Mouse (Mus musculus): ENCODE measurements at regions not wholly inside any gene's neighbourhood (a gene's known extent, or its start where the extent isn't known, plus 50 kb on each side); places are given as distances from the start of the nearest gene placed in this dataset.
"Not testable (repeated sequence)": the region's sequence is repeated elsewhere in the genome, so short reads cannot be mapped to it uniquely, and the experiment has no call there.

DNA sequence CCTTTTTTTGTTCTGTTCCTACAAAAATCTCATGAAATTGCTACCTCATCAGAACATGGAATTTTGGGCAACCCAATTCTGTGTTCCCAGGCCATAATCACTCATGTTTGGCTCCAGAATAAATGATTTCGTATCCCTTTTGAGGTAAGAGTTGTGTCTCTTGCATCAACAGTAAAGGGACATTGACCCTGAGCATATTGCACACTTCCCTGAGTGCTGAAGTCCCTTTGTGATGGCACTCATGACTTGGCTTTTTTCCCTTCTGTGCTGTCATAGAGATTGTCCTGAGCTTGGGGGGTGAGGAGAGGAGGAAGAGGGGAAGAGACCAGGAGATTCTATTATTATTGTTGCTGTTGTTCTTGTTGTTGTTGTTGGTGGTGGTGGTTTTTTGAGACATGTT lies 68.6 kb upstream of the Atp1b1 start:
- no peaks in the 10 kb centered on the region for H3K27me3 ChIP-seq (replicated peaks; ENCODE audit: low read depth, poor library complexity, severe bottlenecking)
- H3K27ac ChIP-seq (replicated peaks), result no peak overlapping the region
- WGBS, result 89% methylated on average over 1 of the region's 1 CpGs
- no peaks in the 10 kb centered on the region for H3K4me1 ChIP-seq
- no peaks in the 10 kb centered on the region for H3K9me3 ChIP-seq
- no peak for DNase-seq (ENCODE audit: low spot score)
- H3K36me3 ChIP-seq (replicated peaks), result no peaks in the 10 kb centered on the region
- H3K4me3 ChIP-seq, result no peak overlapping the region

DNA sequence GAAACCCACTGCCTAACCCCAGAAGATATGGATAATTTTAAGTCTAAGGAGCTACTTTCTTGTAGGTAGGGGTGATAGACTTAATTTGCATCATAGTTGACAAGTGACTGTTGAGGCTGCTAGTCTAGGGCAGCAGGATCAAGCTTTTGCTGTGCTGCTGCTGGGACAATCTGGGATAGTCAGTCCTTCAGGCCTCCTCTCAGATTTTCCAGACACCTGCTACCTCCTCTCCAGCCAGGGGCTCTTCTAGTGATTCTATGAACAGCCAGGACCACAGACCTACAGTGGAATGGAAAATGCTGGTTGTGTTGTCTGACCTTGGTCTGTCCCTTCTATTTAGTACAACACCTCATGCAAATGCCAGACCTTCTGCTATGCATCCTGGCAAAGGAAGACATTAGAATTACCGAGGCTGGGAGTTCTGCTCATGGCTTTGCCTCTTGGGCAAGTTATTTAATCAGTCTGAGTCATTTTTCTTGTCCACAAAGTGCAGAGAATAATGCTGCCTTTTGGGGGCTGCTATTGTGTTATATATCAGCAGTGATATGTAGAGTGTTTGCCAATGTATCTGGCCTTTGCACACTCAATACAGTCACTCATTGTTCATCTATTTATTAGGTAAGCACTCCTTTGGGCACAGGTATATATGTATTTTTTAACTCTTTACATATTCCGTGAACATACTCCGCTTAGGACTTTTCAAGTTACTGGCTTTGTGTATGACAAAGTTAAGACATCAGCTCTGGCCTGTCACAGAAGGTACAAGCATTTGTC lies 64.4 kb upstream of the Atp1b1 start:
- 87% methylated on average over 3 of the region's 3 CpGs for WGBS
- Histone ChIP-seq H3K36me3 (replicated peaks) (no peaks in the 10 kb centered on the region), H3K27me3 (replicated peaks; ENCODE audit: low read depth, poor library complexity, severe bottlenecking) (no peaks in the 10 kb centered on the region), H3K9me3 (no peaks in the 10 kb centered on the region), H3K4me1 (no peaks in the 10 kb centered on the region), H3K27ac (replicated peaks) (no peak overlapping the region), H3K4me3 (no peak overlapping the region)
- no peak for DNase-seq (ENCODE audit: low spot score)

DNA sequence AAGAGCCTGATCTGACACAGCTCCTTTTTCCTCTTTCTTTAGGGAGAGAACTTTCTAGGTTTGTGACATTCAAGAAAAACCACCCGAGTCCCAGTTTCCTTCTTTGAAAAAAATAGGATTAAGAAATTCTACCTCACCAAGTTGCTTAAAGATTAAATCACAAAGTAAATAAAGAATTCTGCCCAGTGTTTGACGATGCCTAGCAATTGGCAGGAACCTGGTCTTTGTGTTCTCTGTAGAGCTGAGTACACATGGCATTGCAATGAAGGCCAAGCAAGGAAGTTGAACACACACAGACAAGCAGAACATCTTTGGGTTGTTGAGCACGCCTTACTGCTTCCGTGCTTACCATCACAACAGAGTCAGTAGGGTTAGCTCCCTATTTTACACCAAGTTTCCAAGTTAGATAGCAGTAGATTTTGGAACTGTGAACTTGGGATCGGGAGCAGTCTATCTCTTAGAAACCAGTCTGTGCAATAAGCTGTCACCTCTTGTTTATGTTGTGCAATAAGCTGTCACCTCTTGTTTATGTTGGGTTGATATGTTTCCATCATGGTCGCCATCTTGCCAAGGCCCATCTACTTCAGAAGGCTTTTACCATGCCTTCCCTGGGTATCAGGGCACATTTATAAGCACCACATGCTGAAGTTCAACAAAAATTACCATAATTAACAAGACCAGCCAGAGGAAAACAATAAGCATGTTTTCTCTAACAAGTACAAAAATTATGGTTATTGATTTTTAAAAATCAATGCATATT lies 63.4 kb upstream of the Atp1b1 start:
- H3K4me1 ChIP-seq, result no peaks in the 10 kb centered on the region
- H3K27me3 ChIP-seq (replicated peaks; ENCODE audit: low read depth, poor library complexity, severe bottlenecking), result no peaks in the 10 kb centered on the region
- 86% methylated on average over 6 of the region's 6 CpGs for WGBS
- H3K4me3 ChIP-seq, result no peak overlapping the region
- DNase-seq (ENCODE audit: low spot score), result no peak
- H3K27ac ChIP-seq (replicated peaks), result no peak overlapping the region
- no peaks in the 10 kb centered on the region for H3K9me3 ChIP-seq
- H3K36me3 ChIP-seq (replicated peaks), result no peaks in the 10 kb centered on the region

DNA sequence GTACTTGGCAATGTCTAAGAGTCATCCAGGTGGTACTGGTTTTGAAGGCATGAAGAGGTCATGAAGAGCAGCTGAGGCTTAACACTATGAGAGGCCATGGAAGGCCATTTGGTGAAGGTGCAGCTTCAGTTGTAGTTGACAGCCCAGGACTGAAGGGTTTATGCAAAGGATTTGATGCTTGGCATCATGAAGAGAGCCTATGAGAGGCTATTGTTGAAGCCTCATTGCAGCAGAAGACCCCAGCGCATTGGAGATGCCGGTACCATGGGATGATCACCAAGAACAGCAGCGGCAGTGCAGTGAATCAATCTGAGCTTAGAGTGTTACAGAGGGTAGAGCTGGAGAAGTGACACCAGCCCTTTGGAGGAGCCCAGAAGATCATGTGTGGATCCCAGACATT lies 60.7 kb upstream of the Atp1b1 start:
- Histone ChIP-seq H3K9me3 (no peaks in the 10 kb centered on the region), H3K4me1 (no peaks in the 10 kb centered on the region), H3K27ac (replicated peaks) (no peak overlapping the region), H3K27me3 (replicated peaks; ENCODE audit: low read depth, poor library complexity, severe bottlenecking) (no peaks in the 10 kb centered on the region), H3K4me3 (no peak overlapping the region), H3K36me3 (replicated peaks) (no peaks in the 10 kb centered on the region)
- no peak for DNase-seq (ENCODE audit: low spot score)
- 92% methylated on average over 3 of the region's 3 CpGs for WGBS

DNA sequence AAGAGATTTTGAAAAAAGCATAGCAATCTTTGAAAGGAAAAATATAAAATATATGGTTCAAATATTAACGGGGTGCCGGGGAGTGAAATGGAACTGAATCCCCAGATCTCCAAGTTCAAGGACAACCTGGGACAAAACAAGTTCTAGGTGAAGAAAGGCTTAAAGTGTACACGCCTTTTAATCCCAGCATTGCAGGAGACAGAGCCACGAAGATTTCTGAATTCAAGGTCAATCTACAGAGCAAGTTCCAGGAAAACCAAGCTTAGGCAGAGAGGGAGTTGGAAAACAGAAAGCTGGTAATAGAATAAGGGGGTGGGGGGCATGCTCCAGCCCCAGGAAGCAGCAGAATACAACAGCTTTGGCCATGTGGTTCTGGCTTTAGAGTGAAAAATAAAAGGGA lies 60.2 kb upstream of the Atp1b1 start:
- H3K9me3 ChIP-seq, result no peaks in the 10 kb centered on the region
- 86% methylated on average over 4 of the region's 4 CpGs for whole genome bisulfite sequencing
- DNase-seq (ENCODE audit: low spot score), result no peak
- no peaks in the 10 kb centered on the region for H3K4me1 ChIP-seq
- no peak overlapping the region for H3K27ac ChIP-seq (replicated peaks)
- H3K27me3 ChIP-seq (replicated peaks; ENCODE audit: low read depth, poor library complexity, severe bottlenecking), result no peaks in the 10 kb centered on the region
- no peaks in the 10 kb centered on the region for H3K36me3 ChIP-seq (replicated peaks)
- no peak overlapping the region for H3K4me3 ChIP-seq

DNA sequence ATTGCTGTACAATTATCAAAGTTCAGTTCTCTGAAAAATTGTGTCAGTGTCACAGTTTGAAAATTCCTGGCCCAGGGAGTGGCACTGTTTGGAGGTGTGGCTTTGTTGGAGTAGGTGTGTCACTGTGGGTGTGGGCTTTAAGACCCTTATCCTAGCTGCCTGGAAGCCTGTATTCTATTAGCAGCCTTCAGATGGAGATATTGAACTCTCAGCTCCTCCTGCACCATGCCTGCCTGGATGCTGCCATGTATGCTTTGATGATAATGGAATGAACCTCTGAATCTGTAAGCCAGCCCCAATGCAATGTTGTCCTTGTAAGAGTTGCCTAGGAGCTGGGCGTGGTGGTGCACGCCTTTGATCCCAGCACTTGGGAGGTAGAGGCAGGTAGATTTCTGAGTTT lies 59.2 kb upstream of the Atp1b1 start:
- H3K4me3 ChIP-seq; H3K27ac ChIP-seq (replicated peaks); H3K36me3 ChIP-seq (replicated peaks); DNase-seq (ENCODE audit: low spot score); H3K4me1 ChIP-seq; H3K27me3 ChIP-seq (replicated peaks; ENCODE audit: low read depth, poor library complexity, severe bottlenecking); H3K9me3 ChIP-seq: not testable (repeated sequence)
- 99% methylated on average over 2 of the region's 2 CpGs for WGBS

DNA sequence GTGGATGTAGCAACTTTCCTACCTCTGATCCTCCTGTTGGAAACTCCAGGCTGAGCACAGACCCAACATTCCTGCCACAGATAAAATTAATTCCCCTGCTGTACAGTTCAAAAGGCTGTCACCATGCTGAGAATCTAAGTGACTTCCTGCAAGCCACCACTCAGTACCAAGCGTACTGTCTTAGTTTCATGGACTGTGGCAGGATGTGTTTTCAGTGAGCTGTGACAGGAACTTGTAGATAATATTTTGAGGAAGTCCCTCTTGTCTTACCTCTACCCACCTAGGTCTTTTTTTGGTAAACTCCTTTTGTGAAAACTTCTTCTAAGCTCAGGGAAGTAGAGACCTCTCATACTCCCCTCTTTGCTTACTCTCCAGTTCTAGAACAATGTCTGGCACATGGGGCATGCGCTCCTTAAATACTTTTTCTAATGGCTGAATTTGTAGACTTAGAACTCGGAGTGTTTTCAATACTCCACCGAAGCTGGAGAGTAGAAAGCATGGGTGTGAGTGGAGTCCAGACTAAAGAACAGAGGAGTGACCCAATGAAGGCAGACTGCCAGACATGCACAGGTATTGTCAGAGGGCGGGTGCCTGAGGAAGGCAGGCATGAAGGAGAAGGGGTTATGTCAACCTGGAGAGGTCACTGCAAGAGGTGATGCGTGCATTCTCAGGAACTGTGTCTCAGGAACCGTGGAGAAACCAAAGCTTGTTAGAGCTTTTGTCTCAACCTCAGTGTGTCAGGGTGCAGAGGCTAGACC lies 53.7 kb upstream of the Atp1b1 start:
- H3K9me3 ChIP-seq, result no peaks in the 10 kb centered on the region
- H3K4me3 ChIP-seq, result no peak overlapping the region
- H3K27me3 ChIP-seq (replicated peaks; ENCODE audit: low read depth, poor library complexity, severe bottlenecking), result no peaks in the 10 kb centered on the region
- H3K27ac ChIP-seq (replicated peaks), result no peak overlapping the region
- DNase-seq (ENCODE audit: low spot score), result no peak
- H3K4me1 ChIP-seq, result no peaks in the 10 kb centered on the region
- H3K36me3 ChIP-seq (replicated peaks), result no peaks in the 10 kb centered on the region
- 91% methylated on average over 7 of the region's 7 CpGs for WGBS

DNA sequence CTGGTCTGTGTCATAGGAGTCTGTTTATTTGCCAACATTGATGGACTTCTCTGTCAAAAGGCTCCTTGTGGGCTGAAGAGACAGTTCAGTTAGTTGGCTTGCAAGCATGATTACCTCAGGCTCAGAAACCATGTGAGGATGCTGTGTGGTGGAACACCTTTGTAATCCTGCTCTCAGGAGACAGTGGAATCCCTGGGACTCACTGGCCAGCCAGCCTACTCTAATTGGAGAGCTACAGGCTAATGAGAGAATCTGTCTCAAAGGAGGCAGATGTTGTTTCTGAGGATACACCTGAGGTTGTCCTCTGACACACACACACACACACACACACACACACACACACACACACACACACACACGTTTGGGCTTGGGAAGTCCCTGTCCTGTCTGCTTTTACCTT lies 51.1 kb upstream of the Atp1b1 start:
- Histone ChIP-seq H3K4me1 (no peaks in the 10 kb centered on the region), H3K9me3 (no peaks in the 10 kb centered on the region), H3K27me3 (replicated peaks; ENCODE audit: low read depth, poor library complexity, severe bottlenecking) (no peaks in the 10 kb centered on the region), H3K27ac (replicated peaks) (no peak overlapping the region), H3K4me3 (no peak overlapping the region), H3K36me3 (replicated peaks) (no peaks in the 10 kb centered on the region)
- no peak for DNase-seq (ENCODE audit: low spot score)
- WGBS, result 85% methylated on average over 1 of the region's 1 CpGs

DNA sequence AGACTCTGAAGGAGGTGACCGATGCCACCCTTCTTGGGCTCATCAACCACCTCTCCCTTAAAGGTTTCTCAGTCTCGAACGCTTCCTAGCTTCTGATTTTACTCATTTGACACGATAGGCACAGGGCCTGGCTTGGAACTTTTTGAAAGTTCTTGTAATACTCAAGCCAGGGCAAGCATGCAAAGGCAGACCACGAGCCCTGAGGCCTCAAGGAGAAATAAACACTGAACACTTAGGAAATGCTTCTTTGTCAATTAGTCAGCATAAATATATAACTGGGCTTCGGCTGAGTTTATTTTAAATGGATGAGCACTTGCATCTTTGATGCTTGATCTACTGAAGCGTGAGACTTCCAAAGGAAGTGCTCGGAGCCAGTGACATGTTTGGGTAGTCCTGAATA lies 50.4 kb upstream of the Atp1b1 start:
- DNase-seq (ENCODE audit: low spot score), result no peak
- H3K9me3 ChIP-seq, result no peaks in the 10 kb centered on the region
- H3K4me3 ChIP-seq, result no peak overlapping the region
- no peaks in the 10 kb centered on the region for H3K4me1 ChIP-seq
- H3K36me3 ChIP-seq (replicated peaks), result no peaks in the 10 kb centered on the region
- H3K27me3 ChIP-seq (replicated peaks; ENCODE audit: low read depth, poor library complexity, severe bottlenecking), result no peaks in the 10 kb centered on the region
- H3K27ac ChIP-seq (replicated peaks), result no peak overlapping the region
- WGBS, result 88% methylated on average over 8 of the region's 8 CpGs

DNA sequence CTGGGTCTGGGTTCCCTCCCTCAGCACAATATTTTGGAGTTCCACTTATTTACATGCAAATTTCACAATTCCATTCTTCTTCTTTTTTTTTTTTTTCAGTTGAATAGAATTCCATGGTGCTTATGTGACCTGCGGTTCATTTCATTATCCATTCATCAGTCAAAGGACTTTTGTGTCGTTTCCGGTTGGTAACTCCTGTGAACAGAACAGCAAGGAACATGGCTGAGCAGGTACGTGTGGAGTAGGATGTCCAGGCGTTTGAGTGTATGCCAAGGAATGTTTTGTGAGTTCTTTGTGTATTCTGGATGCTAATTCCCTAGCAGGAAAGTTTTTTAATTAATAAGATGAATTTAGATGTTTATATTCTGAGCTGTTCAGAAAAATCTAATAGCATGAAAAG lies 50.0 kb upstream of the Atp1b1 start:
- Histone ChIP-seq H3K4me3 (no peak overlapping the region), H3K9me3 (no peaks in the 10 kb centered on the region), H3K36me3 (replicated peaks) (no peaks in the 10 kb centered on the region), H3K27me3 (replicated peaks; ENCODE audit: low read depth, poor library complexity, severe bottlenecking) (no peaks in the 10 kb centered on the region), H3K4me1 (0 out of 2 replicates have a peak, but pooled peaks cover 2% of the 10 kb centered on the region), H3K27ac (replicated peaks) (no peak overlapping the region)
- WGBS, result 70% methylated on average over 5 of the region's 5 CpGs
- no peak for DNase-seq (ENCODE audit: low spot score)

Data from embryonic facial prominence, embryonic 10.5 days (tissue).